Mouse (Mus musculus) small intestine, adult 2 months (tissue): ENCODE results near the gene Slc30a7.

Experiments
- CTCF ChIP-seq: fragments of 200-500 bp; IDR thresholded peaks from 2 replicates; pipeline ENCODE4 v1.5.1; 2012; ENCODE audit warnings: low read depth, mild to moderate bottlenecking, control low read depth, inconsistent platforms, low read length, moderate library complexity, mixed read lengths; ENCODE audit not compliant: insufficient replicate concordance, insufficient read length; ENCODE audit errors: extremely low read depth
- POLR2A ChIP-seq: fragments of 200-500 bp; IDR thresholded peaks from 2 replicates; pipeline ENCODE4 v1.6.1; 2012; ENCODE audit warnings: low read depth, mild to moderate bottlenecking, control low read depth, inconsistent platforms, low read length, moderate library complexity

- no peak for TF ChIP-seq CTCF
- no peak for TF ChIP-seq POLR2A
Measured at GRCm38 (mm10) chr3:115949921-115950877, 57.0 kb downstream of the Slc30a7 start.
